Mouse (Mus musculus): ENCODE data around the gene Fam19a3. TPM values are rescaled to one million over a fixed set of nuclear protein-coding genes. Genes with fewer than 3 reads are reported as not detected.
"Not testable (repeated sequence)": the region's sequence is repeated elsewhere in the genome, so short reads cannot be mapped to it uniquely, and the experiment has no call there.

Gene Fam19a3
- polyA plus RNA-seq, 1 experiment from 2014 or later: 0.05 TPM

DNA sequence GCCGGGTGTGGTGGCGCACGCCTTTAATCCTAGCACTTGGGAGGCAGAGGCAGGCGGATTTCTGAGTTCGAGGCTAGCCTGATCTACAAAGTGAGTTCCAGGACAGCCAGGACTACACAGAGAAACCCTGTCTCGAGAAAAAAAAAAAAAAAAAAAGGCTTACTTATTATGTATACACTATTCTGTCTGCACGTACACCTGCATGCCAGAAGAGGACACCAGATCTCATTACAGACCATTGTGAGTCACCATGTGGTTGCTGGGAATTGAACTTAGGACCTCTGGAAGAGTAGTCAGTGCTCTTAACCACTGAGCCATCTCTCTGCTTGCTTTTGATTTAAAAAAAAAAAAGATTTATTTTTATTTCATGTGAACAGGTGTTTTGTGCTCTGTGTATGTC, 31.6 kb upstream of the Fam19a3 start:
- not testable (repeated sequence) for H3K9me3 ChIP-seq (replicated peaks; ENCODE audit: control insufficient read depth, low read length); ATAC-seq; DNase-seq (ENCODE audit: low spot score); H3K27me3 ChIP-seq (replicated peaks; ENCODE audit: control insufficient read depth, insufficient read depth, low read length); H3K4me3 ChIP-seq (ENCODE audit: low read depth, low read length); H3K36me3 ChIP-seq (ENCODE audit: control insufficient read depth, insufficient read depth, low read length); H3K4me2 ChIP-seq (ENCODE audit: low read length); H3K4me1 ChIP-seq (ENCODE audit: control insufficient read depth, insufficient read depth, low read length); H3K27ac ChIP-seq (ENCODE audit: low read depth, low read length); H3K9ac ChIP-seq (ENCODE audit: low read length)
- 92% methylated on average over 7 of the region's 7 CpGs for WGBS

DNA sequence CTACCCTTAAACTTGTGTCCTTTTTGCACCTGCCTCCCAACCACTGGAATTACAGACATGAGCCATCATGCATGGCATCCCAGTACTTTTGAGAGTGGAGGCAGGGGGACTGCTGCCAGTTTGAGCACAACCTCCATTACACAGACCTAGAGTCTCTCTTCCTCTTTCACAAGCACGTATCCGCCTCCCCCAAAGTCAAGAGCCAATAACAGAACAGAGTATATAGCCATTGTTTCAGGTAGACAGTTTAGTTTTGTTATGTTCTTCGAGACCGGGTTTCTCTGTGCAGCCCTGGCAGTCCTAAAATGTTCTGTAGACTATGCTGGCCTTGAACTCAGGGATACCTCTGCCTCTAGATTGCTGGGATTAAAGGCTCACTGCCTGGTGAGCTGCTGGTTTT, 30.6 kb upstream of the Fam19a3 start:
- Histone ChIP-seq H3K9me3 (replicated peaks; ENCODE audit: control insufficient read depth, low read length) (no peaks in the 10 kb centered on the region), H3K4me2 (ENCODE audit: low read length) (no peak overlapping the region), H3K9ac (ENCODE audit: low read length) (no peak overlapping the region), H3K27ac (ENCODE audit: low read depth, low read length) (no peak overlapping the region), H3K4me3 (ENCODE audit: low read depth, low read length) (no peak overlapping the region), H3K27me3 (replicated peaks; ENCODE audit: control insufficient read depth, insufficient read depth, low read length) (no peaks in the 10 kb centered on the region), H3K36me3 (ENCODE audit: control insufficient read depth, insufficient read depth, low read length) (no peaks in the 10 kb centered on the region), H3K4me1 (ENCODE audit: control insufficient read depth, insufficient read depth, low read length) (peaks cover 3% of the 10 kb centered on the region; the same call in 1 of the 2 replicates)
- no peak for DNase-seq (ENCODE audit: low spot score)
- no peak for ATAC-seq
- 88% methylated on average over 4 of the region's 4 CpGs for WGBS

DNA sequence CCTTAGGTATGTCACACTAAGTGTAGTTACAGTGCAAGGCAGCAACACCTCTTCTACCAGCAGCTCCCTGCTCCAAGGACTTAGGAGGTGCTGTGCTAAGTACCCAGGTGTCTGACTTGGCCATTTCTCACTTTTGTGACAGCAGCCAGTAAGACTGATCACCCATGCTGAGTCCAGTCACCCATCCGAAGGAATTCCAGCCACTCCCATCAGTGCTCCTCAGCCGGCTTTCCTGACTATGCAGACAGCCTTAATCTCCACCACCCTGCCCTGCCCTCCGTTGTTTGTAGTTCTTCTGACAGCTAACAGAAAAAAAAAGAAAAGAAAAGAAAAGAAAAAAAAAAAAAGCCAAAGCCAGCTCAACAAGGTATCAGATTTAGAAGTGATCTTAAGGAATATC, 30.1 kb upstream of the Fam19a3 start:
- Histone ChIP-seq H3K36me3 (ENCODE audit: control insufficient read depth, insufficient read depth, low read length) (no peaks in the 10 kb centered on the region), H3K9me3 (replicated peaks; ENCODE audit: control insufficient read depth, low read length) (no peaks in the 10 kb centered on the region), H3K4me1 (ENCODE audit: control insufficient read depth, insufficient read depth, low read length) (no peaks in the 10 kb centered on the region), H3K9ac (ENCODE audit: low read length) (no peak overlapping the region), H3K4me2 (ENCODE audit: low read length) (no peak overlapping the region), H3K27me3 (replicated peaks; ENCODE audit: control insufficient read depth, insufficient read depth, low read length) (no peaks in the 10 kb centered on the region), H3K27ac (ENCODE audit: low read depth, low read length) (no peak overlapping the region), H3K4me3 (ENCODE audit: low read depth, low read length) (no peak overlapping the region)
- no peak for DNase-seq (ENCODE audit: low spot score)
- no peak for ATAC-seq
- WGBS: 22% methylated on average over 3 of the region's 3 CpGs

DNA sequence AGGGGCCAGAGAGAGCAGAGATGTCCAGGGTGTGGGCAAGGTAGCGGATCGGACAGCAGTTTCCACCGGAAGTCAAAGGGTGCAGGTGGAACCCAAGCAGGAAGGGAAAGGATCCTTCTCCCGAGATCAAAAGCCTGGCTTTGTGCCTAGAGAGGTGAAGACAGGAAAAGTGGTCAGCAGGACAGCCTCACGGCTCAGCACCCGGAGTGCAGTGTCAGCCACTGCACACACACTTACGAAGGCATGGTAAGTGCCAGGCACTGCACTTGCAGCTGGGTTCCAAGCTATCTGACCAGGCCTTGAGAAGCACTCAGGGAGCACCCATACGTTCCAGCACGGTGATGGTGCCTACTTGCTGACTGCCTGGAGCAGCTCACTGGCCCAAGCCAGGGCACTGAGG, 23.9 kb upstream of the Fam19a3 start:
- ATAC-seq (no peak), DNase-seq (ENCODE audit: low spot score) (no peak)
- no peaks in the 10 kb centered on the region for H3K4me1 ChIP-seq (ENCODE audit: control insufficient read depth, insufficient read depth, low read length)
- H3K4me3 ChIP-seq (ENCODE audit: low read depth, low read length): no peak overlapping the region
- H3K27me3 ChIP-seq (replicated peaks; ENCODE audit: control insufficient read depth, insufficient read depth, low read length): no peaks in the 10 kb centered on the region
- WGBS: 87% methylated on average over 9 of the region's 9 CpGs
- H3K9ac ChIP-seq (ENCODE audit: low read length): no peak overlapping the region
- no peak overlapping the region for H3K4me2 ChIP-seq (ENCODE audit: low read length)
- no peaks in the 10 kb centered on the region for H3K9me3 ChIP-seq (replicated peaks; ENCODE audit: control insufficient read depth, low read length)
- 0 out of 2 replicates have a peak, but pooled peaks cover 7% of the 10 kb centered on the region for H3K36me3 ChIP-seq (ENCODE audit: control insufficient read depth, insufficient read depth, low read length)
- H3K27ac ChIP-seq (ENCODE audit: low read depth, low read length): no peak overlapping the region

DNA sequence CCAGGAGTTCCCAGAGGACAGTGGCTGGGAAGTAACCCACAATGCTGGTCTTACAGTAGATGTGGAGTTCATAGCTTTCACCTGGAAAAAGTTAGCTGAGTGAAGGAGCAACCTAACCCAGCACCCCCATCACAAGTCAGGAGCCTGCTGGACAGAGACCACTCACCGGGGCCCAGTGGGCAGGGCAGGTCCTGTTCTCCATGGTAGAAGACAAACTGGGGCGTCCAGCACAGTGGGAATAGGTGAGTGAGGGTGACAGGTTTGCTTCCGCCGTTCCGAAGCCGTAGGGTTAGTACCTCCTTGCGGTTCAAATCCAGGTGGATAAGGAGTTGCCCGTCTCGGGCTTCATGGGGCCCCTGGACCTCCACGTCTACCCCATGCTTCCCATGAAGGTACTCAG, 22.7 kb upstream of the Fam19a3 start:
- Histone ChIP-seq H3K27ac (ENCODE audit: low read depth, low read length) (no peak overlapping the region), H3K4me1 (ENCODE audit: control insufficient read depth, insufficient read depth, low read length) (no peaks in the 10 kb centered on the region), H3K9ac (ENCODE audit: low read length) (no peak overlapping the region), H3K36me3 (ENCODE audit: control insufficient read depth, insufficient read depth, low read length) (0 out of 2 replicates have a peak, but pooled peaks cover 18% of the 10 kb centered on the region), H3K9me3 (replicated peaks; ENCODE audit: control insufficient read depth, low read length) (no peaks in the 10 kb centered on the region), H3K4me2 (ENCODE audit: low read length) (no peak overlapping the region), H3K27me3 (replicated peaks; ENCODE audit: control insufficient read depth, insufficient read depth, low read length) (no peaks in the 10 kb centered on the region), H3K4me3 (ENCODE audit: low read depth, low read length) (no peak overlapping the region)
- DNase-seq (ENCODE audit: low spot score) (no peak), ATAC-seq (no peak)
- WGBS: 96% methylated on average over 10 of the region's 10 CpGs

DNA sequence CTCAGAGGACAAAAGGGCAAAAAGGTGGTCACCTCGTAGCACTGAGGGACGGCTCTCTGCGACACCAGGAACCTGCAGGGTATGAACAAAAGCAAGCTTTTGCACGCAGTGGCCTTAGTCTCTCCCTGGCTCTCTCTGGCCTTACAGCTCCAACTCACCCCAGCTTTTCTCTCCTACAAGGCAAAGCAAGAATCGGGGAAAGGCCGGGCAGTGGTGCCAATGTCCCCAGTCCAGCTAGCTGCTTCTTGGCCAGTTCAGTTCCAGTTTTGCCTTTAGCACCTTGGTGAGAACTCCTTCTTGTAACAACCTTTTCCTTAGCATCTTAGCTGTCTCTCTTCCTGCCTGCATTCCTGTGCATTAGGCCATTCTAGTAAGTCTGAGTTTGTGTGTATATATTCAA, 19.8 kb upstream of the Fam19a3 start:
- Histone ChIP-seq H3K27ac (ENCODE audit: low read depth, low read length) (no peak overlapping the region), H3K36me3 (ENCODE audit: control insufficient read depth, insufficient read depth, low read length) (peaks cover 23% of the 10 kb centered on the region; the same call in 1 of the 2 replicates), H3K4me3 (ENCODE audit: low read depth, low read length) (no peak overlapping the region), H3K4me2 (ENCODE audit: low read length) (no peak overlapping the region), H3K4me1 (ENCODE audit: control insufficient read depth, insufficient read depth, low read length) (no peaks in the 10 kb centered on the region), H3K9ac (ENCODE audit: low read length) (no peak overlapping the region), H3K27me3 (replicated peaks; ENCODE audit: control insufficient read depth, insufficient read depth, low read length) (no peaks in the 10 kb centered on the region), H3K9me3 (replicated peaks; ENCODE audit: control insufficient read depth, low read length) (no peaks in the 10 kb centered on the region)
- ATAC-seq (no peak), DNase-seq (ENCODE audit: low spot score) (no peak)
- 85% methylated on average over 6 of the region's 6 CpGs for WGBS

DNA sequence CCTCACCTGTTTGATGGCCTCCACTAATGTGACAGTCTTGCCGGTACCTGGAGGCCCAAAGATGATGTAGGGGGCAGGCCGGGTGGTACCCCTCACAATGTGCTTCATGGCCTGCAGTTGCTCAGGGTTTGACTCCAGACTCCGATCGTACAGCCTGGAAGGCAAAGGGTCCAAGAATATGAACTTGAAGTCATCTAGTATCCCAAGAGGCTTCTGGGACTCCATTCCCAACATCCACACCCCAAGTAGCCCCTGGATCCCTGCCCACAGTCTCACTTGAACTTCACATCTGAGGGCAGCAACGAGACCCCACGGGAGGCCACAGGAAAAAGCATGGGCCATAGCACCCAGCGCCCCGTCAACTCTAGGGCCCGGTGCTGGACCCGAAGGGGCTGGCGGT, 19.0 kb upstream of the Fam19a3 start:
- no peak overlapping the region for H3K9ac ChIP-seq (ENCODE audit: low read length)
- no peaks in the 10 kb centered on the region for H3K27me3 ChIP-seq (replicated peaks; ENCODE audit: control insufficient read depth, insufficient read depth, low read length)
- H3K4me2 ChIP-seq (ENCODE audit: low read length): no peak overlapping the region
- WGBS: 97% methylated on average over 11 of the region's 11 CpGs
- H3K9me3 ChIP-seq (replicated peaks; ENCODE audit: control insufficient read depth, low read length): no peaks in the 10 kb centered on the region
- DNase-seq (ENCODE audit: low spot score) (no peak), ATAC-seq (no peak)
- no peak overlapping the region for H3K4me3 ChIP-seq (ENCODE audit: low read depth, low read length)
- H3K36me3 ChIP-seq (ENCODE audit: control insufficient read depth, insufficient read depth, low read length): peaks cover 24% of the 10 kb centered on the region; the same call in 1 of the 2 replicates
- peaks cover 3% of the 10 kb centered on the region; the same call in 1 of the 2 replicates for H3K4me1 ChIP-seq (ENCODE audit: control insufficient read depth, insufficient read depth, low read length)
- no peak overlapping the region for H3K27ac ChIP-seq (ENCODE audit: low read depth, low read length)

DNA sequence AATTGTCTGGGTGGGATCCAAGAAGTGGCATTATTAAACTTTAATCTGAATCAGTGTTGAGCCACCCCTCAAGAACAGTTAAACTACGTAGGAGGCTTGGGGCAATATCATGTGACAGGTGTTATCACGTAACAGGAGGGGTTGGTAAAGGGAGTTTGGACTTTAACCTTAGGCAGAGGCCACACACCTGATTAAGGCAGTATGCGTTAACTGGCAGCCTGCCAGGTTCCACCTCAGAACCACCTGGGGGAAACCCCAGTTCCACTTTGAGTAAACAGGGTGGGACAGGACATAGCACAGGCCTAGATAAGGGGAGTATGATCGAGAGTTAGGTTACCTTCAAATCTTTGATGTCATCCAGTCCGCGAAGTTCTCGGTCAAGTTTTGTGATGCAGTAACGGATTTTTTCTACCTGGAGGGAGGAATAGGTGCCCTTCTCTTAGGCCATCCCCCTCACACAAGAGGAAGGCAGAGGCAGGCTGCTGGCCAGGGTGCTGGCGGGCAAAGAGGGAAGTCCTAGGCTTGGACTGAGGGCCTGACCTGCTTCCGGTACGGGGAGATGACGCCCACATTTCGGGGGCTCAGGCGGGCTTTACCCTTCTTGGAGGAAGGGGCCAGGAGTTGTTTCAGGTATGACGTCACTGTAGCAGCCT, 14.9 kb upstream of the Fam19a3 start:
- Histone ChIP-seq H3K27ac (ENCODE audit: low read depth, low read length) (no peak overlapping the region), H3K4me3 (ENCODE audit: low read depth, low read length) (no peak overlapping the region), H3K27me3 (replicated peaks; ENCODE audit: control insufficient read depth, insufficient read depth, low read length) (no peaks in the 10 kb centered on the region), H3K9ac (ENCODE audit: low read length) (no peak overlapping the region), H3K36me3 (ENCODE audit: control insufficient read depth, insufficient read depth, low read length) (peaks cover 34% of the 10 kb centered on the region; the same call in 1 of the 2 replicates), H3K4me2 (ENCODE audit: low read length) (no peak overlapping the region), H3K4me1 (ENCODE audit: control insufficient read depth, insufficient read depth, low read length) (peaks cover 14% of the 10 kb centered on the region; the same call in 1 of the 2 replicates), H3K9me3 (replicated peaks; ENCODE audit: control insufficient read depth, low read length) (no peaks in the 10 kb centered on the region)
- WGBS: 78% methylated on average over 15 of the region's 15 CpGs
- DNase-seq (ENCODE audit: low spot score) (no peak), ATAC-seq (no peak)

DNA sequence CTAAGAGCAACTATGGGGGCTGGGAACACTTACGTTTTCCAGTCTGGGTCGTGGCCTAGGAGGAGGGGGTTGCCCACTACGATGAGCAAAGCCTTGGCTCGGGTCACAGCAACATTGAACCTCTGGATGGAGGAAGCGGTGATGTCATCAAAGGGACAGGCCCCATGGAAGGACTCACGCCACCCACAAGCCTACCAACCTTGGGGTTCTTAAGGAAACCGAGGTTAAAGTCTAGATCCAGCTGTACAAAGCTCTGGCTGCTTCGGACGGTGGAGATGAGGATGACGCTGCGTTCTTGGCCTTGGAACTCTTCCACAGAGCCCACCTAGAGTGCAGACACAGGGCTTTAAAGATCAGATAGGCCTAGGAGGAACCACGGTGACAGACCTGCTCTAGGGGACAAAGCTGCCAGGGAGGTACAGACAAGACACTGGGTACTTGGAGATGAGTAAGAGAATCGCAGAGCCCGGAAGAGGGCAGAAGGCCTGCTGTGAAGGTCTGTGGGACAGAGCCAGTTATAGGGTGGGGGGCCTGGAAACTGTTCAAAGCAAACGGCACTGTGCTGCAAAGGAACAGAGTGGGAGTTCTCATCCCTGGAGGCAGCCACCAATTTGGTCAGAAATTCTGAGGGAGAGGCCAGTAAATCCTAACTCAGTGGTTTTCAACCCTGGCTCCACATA, 14.2 kb upstream of the Fam19a3 start:
- Histone ChIP-seq H3K27ac (ENCODE audit: low read depth, low read length) (peak overlapping the region; percentile 27; the same call in 1 of the 2 replicates), H3K36me3 (ENCODE audit: control insufficient read depth, insufficient read depth, low read length) (peaks cover 29% of the 10 kb centered on the region; the same call in 1 of the 2 replicates), H3K9me3 (replicated peaks; ENCODE audit: control insufficient read depth, low read length) (no peaks in the 10 kb centered on the region), H3K4me3 (ENCODE audit: low read depth, low read length) (no peak overlapping the region), H3K27me3 (replicated peaks; ENCODE audit: control insufficient read depth, insufficient read depth, low read length) (no peaks in the 10 kb centered on the region), H3K9ac (ENCODE audit: low read length) (no peak overlapping the region), H3K4me2 (ENCODE audit: low read length) (no peak overlapping the region), H3K4me1 (ENCODE audit: control insufficient read depth, insufficient read depth, low read length) (peaks cover 14% of the 10 kb centered on the region; the same call in 1 of the 2 replicates)
- DNase-seq (ENCODE audit: low spot score) (no peak), ATAC-seq (no peak)
- 66% methylated on average over 15 of the region's 15 CpGs for WGBS

Data from forebrain, embryonic 14.5 days (tissue).